Mouse (Mus musculus): ENCODE measurements around the gene 1110059E24Rik. TPM values are rescaled to one million over a fixed set of nuclear protein-coding genes. Genes with fewer than 3 reads are reported as not detected.
"Not testable (repeated sequence)": the region's sequence is repeated elsewhere in the genome, so short reads cannot be mapped to it uniquely, and the experiment has no call there.

1110059E24Rik gene
- polyA plus RNA-seq, 1 experiment from 2014 or later = 46.3 TPM

GRCm38 (mm10) chr19:21629501-21629900, 23.3 kb downstream of the 1110059E24Rik start:
- Histone ChIP-seq H3K9me3 (replicated peaks; ENCODE audit: control insufficient read depth, low read length) (no peaks in the 10 kb centered on the region), H3K27me3 (ENCODE audit: control insufficient read depth, insufficient read depth, low read length) (no peaks in the 10 kb centered on the region), H3K36me3 (ENCODE audit: control insufficient read depth, insufficient read depth, low read length) (no peaks in the 10 kb centered on the region), H3K4me3 (replicated peaks; ENCODE audit: low read length) (no peak overlapping the region), H3K9ac (ENCODE audit: low read length) (no peak overlapping the region), H3K27ac (ENCODE audit: low read length) (no peak overlapping the region), H3K4me2 (ENCODE audit: low read depth, low read length) (no peak overlapping the region), H3K4me1 (ENCODE audit: control insufficient read depth, insufficient read depth, low read length) (no peaks in the 10 kb centered on the region)
- WGBS = 60% methylated on average over 1 of the region's 1 CpGs
- ATAC-seq (ENCODE audit: insufficient read depth, low FRiP score) = no peak

GRCm38 (mm10) chr19:21629030-21629429, 23.7 kb downstream of the 1110059E24Rik start:
- no peak for ATAC-seq (ENCODE audit: insufficient read depth, low FRiP score)
- Histone ChIP-seq H3K4me1 (ENCODE audit: control insufficient read depth, insufficient read depth, low read length) (no peaks in the 10 kb centered on the region), H3K27me3 (ENCODE audit: control insufficient read depth, insufficient read depth, low read length) (no peaks in the 10 kb centered on the region), H3K4me2 (ENCODE audit: low read depth, low read length) (no peak overlapping the region), H3K27ac (ENCODE audit: low read length) (no peak overlapping the region), H3K36me3 (ENCODE audit: control insufficient read depth, insufficient read depth, low read length) (no peaks in the 10 kb centered on the region), H3K9ac (ENCODE audit: low read length) (no peak overlapping the region), H3K9me3 (replicated peaks; ENCODE audit: control insufficient read depth, low read length) (no peaks in the 10 kb centered on the region), H3K4me3 (replicated peaks; ENCODE audit: low read length) (no peak overlapping the region)
- WGBS = 81% methylated on average over 1 of the region's 1 CpGs

GRCm38 (mm10) chr19:21628440-21628839, 24.3 kb downstream of the 1110059E24Rik start:
- 41% methylated on average over 10 of the region's 11 CpGs for WGBS
- H3K9ac ChIP-seq (ENCODE audit: low read length); H3K36me3 ChIP-seq (ENCODE audit: control insufficient read depth, insufficient read depth, low read length); H3K4me1 ChIP-seq (ENCODE audit: control insufficient read depth, insufficient read depth, low read length); H3K27me3 ChIP-seq (ENCODE audit: control insufficient read depth, insufficient read depth, low read length); H3K9me3 ChIP-seq (replicated peaks; ENCODE audit: control insufficient read depth, low read length); H3K4me2 ChIP-seq (ENCODE audit: low read depth, low read length); H3K27ac ChIP-seq (ENCODE audit: low read length); H3K4me3 ChIP-seq (replicated peaks; ENCODE audit: low read length): not testable (repeated sequence)
- ATAC-seq (ENCODE audit: insufficient read depth, low FRiP score) = 0 out of 2 replicates have a peak, but pooled peaks have one; percentile 21

GRCm38 (mm10) chr19:21626271-21626988, 26.3 kb downstream of the 1110059E24Rik start:
- no peak overlapping the region for H3K4me2 ChIP-seq (ENCODE audit: low read depth, low read length)
- no peak for ATAC-seq (ENCODE audit: insufficient read depth, low FRiP score)
- H3K9ac ChIP-seq (ENCODE audit: low read length) = no peak overlapping the region
- H3K27me3 ChIP-seq (ENCODE audit: control insufficient read depth, insufficient read depth, low read length) = no peaks in the 10 kb centered on the region
- no peak overlapping the region for H3K27ac ChIP-seq (ENCODE audit: low read length)
- WGBS = 82% methylated on average over 6 of the region's 6 CpGs
- no peak overlapping the region for H3K4me3 ChIP-seq (replicated peaks; ENCODE audit: low read length)
- H3K4me1 ChIP-seq (ENCODE audit: control insufficient read depth, insufficient read depth, low read length) = no peaks in the 10 kb centered on the region
- H3K36me3 ChIP-seq (ENCODE audit: control insufficient read depth, insufficient read depth, low read length) = no peaks in the 10 kb centered on the region
- no peaks in the 10 kb centered on the region for H3K9me3 ChIP-seq (replicated peaks; ENCODE audit: control insufficient read depth, low read length)

- Histone ChIP-seq H3K9me3 (replicated peaks; ENCODE audit: control insufficient read depth, low read length) (no peaks in the 10 kb centered on the region), H3K4me1 (ENCODE audit: control insufficient read depth, insufficient read depth, low read length) (no peaks in the 10 kb centered on the region), H3K27ac (ENCODE audit: low read length) (no peak overlapping the region), H3K36me3 (ENCODE audit: control insufficient read depth, insufficient read depth, low read length) (no peaks in the 10 kb centered on the region), H3K9ac (ENCODE audit: low read length) (no peak overlapping the region), H3K4me2 (ENCODE audit: low read depth, low read length) (no peak overlapping the region), H3K27me3 (ENCODE audit: control insufficient read depth, insufficient read depth, low read length) (no peaks in the 10 kb centered on the region), H3K4me3 (replicated peaks; ENCODE audit: low read length) (no peak overlapping the region)
- WGBS = 82% methylated on average over 4 of the region's 4 CpGs
- ATAC-seq (ENCODE audit: insufficient read depth, low FRiP score) = no peak
These were observed 28.6 kb downstream of the 1110059E24Rik start for GRCm38 (mm10) chr19:21624148-21624535.

GRCm38 (mm10) chr19:21623410-21624147, 29.2 kb downstream of the 1110059E24Rik start:
- Histone ChIP-seq H3K27me3 (ENCODE audit: control insufficient read depth, insufficient read depth, low read length) (no peaks in the 10 kb centered on the region), H3K9me3 (replicated peaks; ENCODE audit: control insufficient read depth, low read length) (no peaks in the 10 kb centered on the region), H3K9ac (ENCODE audit: low read length) (no peak overlapping the region), H3K27ac (ENCODE audit: low read length) (no peak overlapping the region), H3K4me1 (ENCODE audit: control insufficient read depth, insufficient read depth, low read length) (no peaks in the 10 kb centered on the region), H3K4me2 (ENCODE audit: low read depth, low read length) (no peak overlapping the region), H3K36me3 (ENCODE audit: control insufficient read depth, insufficient read depth, low read length) (no peaks in the 10 kb centered on the region), H3K4me3 (replicated peaks; ENCODE audit: low read length) (no peak overlapping the region)
- no peak for ATAC-seq (ENCODE audit: insufficient read depth, low FRiP score)
- 77% methylated on average over 3 of the region's 3 CpGs for WGBS

GRCm38 (mm10) chr19:21615801-21616200, 37.0 kb downstream of the 1110059E24Rik start:
- 79% methylated on average over 3 of the region's 3 CpGs for WGBS
- no peaks in the 10 kb centered on the region for H3K4me1 ChIP-seq (ENCODE audit: control insufficient read depth, insufficient read depth, low read length)
- no peaks in the 10 kb centered on the region for H3K27me3 ChIP-seq (ENCODE audit: control insufficient read depth, insufficient read depth, low read length)
- H3K27ac ChIP-seq (ENCODE audit: low read length) = no peak overlapping the region
- H3K9ac ChIP-seq (ENCODE audit: low read length) = no peak overlapping the region
- H3K36me3 ChIP-seq (ENCODE audit: control insufficient read depth, insufficient read depth, low read length) = no peaks in the 10 kb centered on the region
- no peak for ATAC-seq (ENCODE audit: insufficient read depth, low FRiP score)
- no peak overlapping the region for H3K4me2 ChIP-seq (ENCODE audit: low read depth, low read length)
- no peak overlapping the region for H3K4me3 ChIP-seq (replicated peaks; ENCODE audit: low read length)
- no peaks in the 10 kb centered on the region for H3K9me3 ChIP-seq (replicated peaks; ENCODE audit: control insufficient read depth, low read length)

GRCm38 (mm10) chr19:21611725-21612575, 40.8 kb downstream of the 1110059E24Rik start:
- H3K4me3 ChIP-seq (replicated peaks; ENCODE audit: low read length) = no peak overlapping the region
- no peak for ATAC-seq (ENCODE audit: insufficient read depth, low FRiP score)

GRCm38 (mm10) chr19:21611297-21611696, 41.5 kb downstream of the 1110059E24Rik start:
- H3K27ac ChIP-seq (ENCODE audit: low read length) = no peak overlapping the region
- ATAC-seq (ENCODE audit: insufficient read depth, low FRiP score) = no peak
- 60% methylated on average over 6 of the region's 6 CpGs for WGBS
- H3K4me3 ChIP-seq (replicated peaks; ENCODE audit: low read length) = no peak overlapping the region
- H3K9ac ChIP-seq (ENCODE audit: low read length) = no peak overlapping the region
- H3K4me1 ChIP-seq (ENCODE audit: control insufficient read depth, insufficient read depth, low read length) = no peaks in the 10 kb centered on the region
- H3K9me3 ChIP-seq (replicated peaks; ENCODE audit: control insufficient read depth, low read length) = no peaks in the 10 kb centered on the region
- H3K4me2 ChIP-seq (ENCODE audit: low read depth, low read length) = no peak overlapping the region
- no peaks in the 10 kb centered on the region for H3K27me3 ChIP-seq (ENCODE audit: control insufficient read depth, insufficient read depth, low read length)
- H3K36me3 ChIP-seq (ENCODE audit: control insufficient read depth, insufficient read depth, low read length) = no peaks in the 10 kb centered on the region

More at GRCm38 (mm10) chr19:21611725-21612575, 40.8 kb downstream of the 1110059E24Rik start:
- H3K36me3 ChIP-seq (ENCODE audit: control insufficient read depth, insufficient read depth, low read length) = no peaks in the 10 kb centered on the region
- no peak overlapping the region for H3K9ac ChIP-seq (ENCODE audit: low read length)
- no peaks in the 10 kb centered on the region for H3K27me3 ChIP-seq (ENCODE audit: control insufficient read depth, insufficient read depth, low read length)
- WGBS = 84% methylated on average over 9 of the region's 9 CpGs
- no peak overlapping the region for H3K4me2 ChIP-seq (ENCODE audit: low read depth, low read length)
- H3K9me3 ChIP-seq (replicated peaks; ENCODE audit: control insufficient read depth, low read length) = no peaks in the 10 kb centered on the region
- H3K27ac ChIP-seq (ENCODE audit: low read length) = no peak overlapping the region
- H3K4me1 ChIP-seq (ENCODE audit: control insufficient read depth, insufficient read depth, low read length) = no peaks in the 10 kb centered on the region
